Comparison of ENCODE assay signal across 9 mouse cellular contexts in the genomic region with DNA sequence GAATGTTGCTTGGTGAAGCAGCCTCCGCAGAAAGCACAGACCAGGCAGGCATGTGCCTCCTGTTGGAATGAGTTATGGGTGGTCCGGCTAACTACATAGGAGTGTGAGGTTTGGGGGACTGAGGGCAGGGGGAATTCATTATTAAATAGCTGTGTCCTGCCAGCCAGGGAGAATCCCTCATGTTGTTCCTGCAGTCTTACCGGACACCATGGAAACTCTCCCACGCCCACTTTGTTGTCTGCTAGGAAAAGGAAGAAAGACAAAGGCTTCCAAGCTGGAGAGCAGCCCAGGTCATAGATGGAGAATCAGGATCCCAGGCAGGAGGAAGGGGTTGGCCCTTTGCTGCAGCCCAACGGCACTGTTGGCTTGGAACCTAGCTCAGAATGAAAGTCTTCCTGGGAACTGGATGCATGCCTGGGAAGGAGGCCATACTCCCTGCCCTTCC. TPM values are rescaled to one million over a fixed set of nuclear protein-coding genes. Genes with fewer than 3 reads are reported as not detected.
DNase-seq lines count a peak whose midpoint lies in the region; ATAC-seq and TF ChIP-seq lines count a peak whose summit lies in the region.
"Had no signal": no experiment of that assay in that cellular context is flagged by ENCODE, and none has a peak within 500 bp of the region (broad histone marks: within the 10 kb centered on the region; RNA-seq: fewer than 3 reads in every experiment).

No protein-coding gene starts in this region.

- no peaks in the 10 kb centered on the region for H3K9me3 ChIP-seq in hindbrain, embryonic 10.5 days
- no peaks in the 10 kb centered on the region for H3K9me3 ChIP-seq in lung, embryonic 16.5 days (ENCODE audit: control insufficient read depth, low read length)

- peak overlapping the region; percentile 14; the same call in 1 of the 2 replicates for H3K4me2 ChIP-seq in lung, embryonic 16.5 days (ENCODE audit: low read depth, low read length)

- H3K27me3 ChIP-seq in hindbrain, embryonic 10.5 days (ENCODE audit: insufficient read depth, poor library complexity, severe bottlenecking): peaks cover 46% of the 10 kb centered on the region
- H3K27me3 ChIP-seq in lung, embryonic 16.5 days (ENCODE audit: control insufficient read depth, insufficient read depth, low read depth, low read length): peaks cover 4% of the 10 kb centered on the region
- H3K27me3 ChIP-seq: Patski had no signal

- H3K4me3 ChIP-seq in hindbrain, embryonic 10.5 days: no peak overlapping the region
- no peak overlapping the region for H3K4me3 ChIP-seq in lung, embryonic 16.5 days (ENCODE audit: low read length)

- TF ChIP-seq POLR2A in brain, embryonic 14.5 days (IDR thresholded peaks at IDR 0.05; ENCODE audit: borderline replicate concordance, extremely low read depth, insufficient read depth, insufficient read length, poor library complexity, severe bottlenecking): no peak

- no peak overlapping the region for H3K9ac ChIP-seq in lung, embryonic 16.5 days (ENCODE audit: low read length)

- DNase-seq in brain, embryonic 14.5 days (ENCODE audit: low read depth): peak; percentile 85
- peak; percentile 47 for DNase-seq in fibroblast of lung, adult 2 months (ENCODE audit: low read depth)
- peak; percentile 58 for DNase-seq in hindbrain, embryonic 10.5 days (ENCODE audit: low spot score)
- DNase-seq in right cerebral cortex, adult 2 months (ENCODE audit: low spot score in 2 of 2): no peak
- DNase-seq in left cerebral cortex, postnatal 36 days (ENCODE audit: low spot score in 2 of 2): no peak
- no peak for DNase-seq in layer of hippocampus, postnatal 14 days (ENCODE audit: low spot score in 2 of 2)
- DNase-seq in natural killer cell, adult 2 months (ENCODE audit: low spot score in 2 of 2): no peak

- TF ChIP-seq CTCF in brain, embryonic 14.5 days (IDR thresholded peaks at IDR 0.05; ENCODE audit: borderline replicate concordance, extremely low read depth, insufficient read depth, insufficient read length): no peak

- ATAC-seq in lung, embryonic 16.5 days (ENCODE audit: low read depth): peak; percentile 52; the same call in 1 of the 2 replicates

- H3K27ac ChIP-seq in hindbrain, embryonic 10.5 days: peak overlapping the region; percentile 70
- 0 out of 2 replicates have a peak overlapping the region, but pooled peaks have one; percentile 12 for H3K27ac ChIP-seq in lung, embryonic 16.5 days (ENCODE audit: low read length)

- peaks cover 9% of the 10 kb centered on the region; the same call in 1 of the 2 replicates for H3K36me3 ChIP-seq in hindbrain, embryonic 10.5 days
- 0 out of 2 replicates have a peak, but pooled peaks cover 2% of the 10 kb centered on the region for H3K36me3 ChIP-seq in lung, embryonic 16.5 days (ENCODE audit: control insufficient read depth, insufficient read depth, low read length)

- intact Hi-C loops in left cerebral cortex, postnatal 36 days (cut with DNase I): no loop called here

- 32% methylated on average over 5 of the region's 5 CpGs for WGBS in hindbrain, embryonic 10.5 days
- 48% methylated on average over 5 of the region's 5 CpGs for WGBS in lung, embryonic 16.5 days

- H3K4me1 ChIP-seq in hindbrain, embryonic 10.5 days (replicated peaks): peaks cover 49% of the 10 kb centered on the region
- peaks cover 15% of the 10 kb centered on the region for H3K4me1 ChIP-seq in lung, embryonic 16.5 days (replicated peaks; ENCODE audit: control insufficient read depth, insufficient read depth, low read length)

RNA-seq across cellular contexts. Expression of a gene that starts 51.6 kb away (rescaled TPM):
- 11.7 and 16.5 TPM in 2 replicates for polyA plus RNA-seq in brain, embryonic 14.5 days (2012; rRNA removed)
- polyA plus RNA-seq in hindbrain, embryonic 10.5 days (2016; fragmentation: Nextera tagmentation; extraction: Ambion mirVana): 21.2 and 22.7 TPM in 2 replicates
- 12.4 and 12.8 TPM in 2 replicates for polyA plus RNA-seq in lung, embryonic 16.5 days (2015; fragmentation: Nextera tagmentation; extraction: Ambion mirVana)
- 1 to 10 TPM; 6.3 to 8.1 TPM for total RNA-seq in left cerebral cortex, postnatal 36 days (2021)
- 1 to 10 TPM; 9.4 to 9.9 TPM for total RNA-seq in layer of hippocampus, postnatal 14 days (2021)

Comparison
In these comparisons a context has a peak if more than half of its experiments do, and no peak if none do; other contexts are left out.
1. DNase-seq: peak in brain, embryonic 14.5 days (single experiment), fibroblast of lung, adult 2 months (single experiment) and hindbrain, embryonic 10.5 days (single experiment); none in right cerebral cortex, adult 2 months (0 of 2), left cerebral cortex, postnatal 36 days (0 of 2), layer of hippocampus, postnatal 14 days (0 of 2) and natural killer cell, adult 2 months (0 of 2).